Comparison of ENCODE assay signal across 8 mouse cellular contexts in genomic region chr5:107087829-107088808, GRCm38 (mm10).
DNase-seq lines count a peak whose midpoint lies in the region; ATAC-seq and TF ChIP-seq lines count a peak whose summit lies in the region.

No protein-coding gene starts in this region.

- intact Hi-C loops in heart, postnatal 36 days (cut with DNase I): loop anchor here (2.0 to 5.0 kb wide), 2 partner anchors 59 to 201 kb away; partner anchors contain the start of gene Tgfbr3

- no peaks in the 10 kb centered on the region for H3K27me3 ChIP-seq in Patski
- peaks cover 12% of the 10 kb centered on the region for H3K27me3 ChIP-seq in forebrain, embryonic 16.5 days (replicated peaks; ENCODE audit: control insufficient read depth, insufficient read depth, low read length)
- H3K27me3 ChIP-seq in lung, embryonic 16.5 days (ENCODE audit: control insufficient read depth, insufficient read depth, low read depth, low read length): no peaks in the 10 kb centered on the region

- peak overlapping the region; percentile 28; the same call in 1 of the 2 replicates for H3K4me2 ChIP-seq in forebrain, embryonic 16.5 days (ENCODE audit: low read length)
- H3K4me2 ChIP-seq in lung, embryonic 16.5 days (ENCODE audit: low read depth, low read length): peak overlapping the region; percentile 50

- TF ChIP-seq CTCF in Patski (IDR thresholded peaks at IDR 0.05): no peak

- H3K27ac ChIP-seq in forebrain, embryonic 16.5 days (ENCODE audit: low read length): peak overlapping the region; percentile 49; the same call in 1 of the 2 replicates
- H3K27ac ChIP-seq in lung, embryonic 16.5 days (ENCODE audit: low read length): peak overlapping the region; percentile 98

- H3K36me3 ChIP-seq in forebrain, embryonic 16.5 days (ENCODE audit: control insufficient read depth, insufficient read depth): no peaks in the 10 kb centered on the region
- H3K36me3 ChIP-seq in lung, embryonic 16.5 days (ENCODE audit: control insufficient read depth, insufficient read depth, low read length): no peaks in the 10 kb centered on the region

- in situ Hi-C loops in Patski (cut with MboI; ENCODE audit: low pct_unique_long_range_greater_than_20kb): no loop called here

- DNase-seq in 416B (ENCODE audit: low read depth): peak; percentile 76
- peak; percentile 86 for DNase-seq in Patski (ENCODE audit: low read depth, low spot score)
- DNase-seq in heart, postnatal 36 days: peak; percentile 82 to 86
- peak; percentile 84 to 88 for DNase-seq in kidney, postnatal 36 days
- DNase-seq in right cerebral cortex, postnatal 4 days: peak; percentile 78
- DNase-seq in thymus, postnatal 25 days: no peak

- H3K4me3 ChIP-seq in forebrain, embryonic 16.5 days (replicated peaks; ENCODE audit: low read length): no peak overlapping the region
- H3K4me3 ChIP-seq in lung, embryonic 16.5 days (ENCODE audit: low read length): peak overlapping the region; percentile 6; the same call in 1 of the 2 replicates

- WGBS in forebrain, embryonic 16.5 days: 13% methylated on average over 12 of the region's 12 CpGs
- 10% methylated on average over 12 of the region's 12 CpGs for WGBS in lung, embryonic 16.5 days

- POLR2A ChIA-PET in Patski (lab: Charles Lee): interaction anchor here (0.9 to 1.1 kb wide), 2 partner anchors 8 to 26 kb away, joined by 3 to 4 read pairs; no protein-coding TSS in a partner anchor

- H3K4me1 ChIP-seq in forebrain, embryonic 16.5 days (replicated peaks; ENCODE audit: control insufficient read depth, insufficient read depth, low read length): peaks cover 9% of the 10 kb centered on the region
- peaks cover 34% of the 10 kb centered on the region for H3K4me1 ChIP-seq in lung, embryonic 16.5 days (replicated peaks; ENCODE audit: control insufficient read depth, insufficient read depth, low read length)

- H3K9ac ChIP-seq in forebrain, embryonic 16.5 days (replicated peaks; ENCODE audit: low read depth, low read length): no peak overlapping the region
- peak overlapping the region; percentile 48 for H3K9ac ChIP-seq in lung, embryonic 16.5 days (ENCODE audit: low read length)

- H3K9me3 ChIP-seq in forebrain, embryonic 16.5 days (ENCODE audit: control insufficient read depth, low read length): no peaks in the 10 kb centered on the region
- no peaks in the 10 kb centered on the region for H3K9me3 ChIP-seq in lung, embryonic 16.5 days (ENCODE audit: control insufficient read depth, low read length)

- CTCF ChIA-PET in Patski (lab: Charles Lee): interaction anchor here (0.8 to 1.7 kb wide), 5 partner anchors 9 to 216 kb away, joined by 3 to 4 read pairs (median 3); no protein-coding TSS in a partner anchor

- no peak for ATAC-seq in Patski
- ATAC-seq in forebrain, embryonic 16.5 days: peak; percentile 88
- peak; percentile 80 for ATAC-seq in lung, embryonic 16.5 days (ENCODE audit: low read depth)
